Mouse (Mus musculus): ENCODE data around the gene Cmss1. TPM values are rescaled to one million over a fixed set of nuclear protein-coding genes. Genes with fewer than 3 reads are reported as not detected.

The Cmss1 gene
- polyA plus RNA-seq, 1 experiment, result 3.6 TPM

DNA sequence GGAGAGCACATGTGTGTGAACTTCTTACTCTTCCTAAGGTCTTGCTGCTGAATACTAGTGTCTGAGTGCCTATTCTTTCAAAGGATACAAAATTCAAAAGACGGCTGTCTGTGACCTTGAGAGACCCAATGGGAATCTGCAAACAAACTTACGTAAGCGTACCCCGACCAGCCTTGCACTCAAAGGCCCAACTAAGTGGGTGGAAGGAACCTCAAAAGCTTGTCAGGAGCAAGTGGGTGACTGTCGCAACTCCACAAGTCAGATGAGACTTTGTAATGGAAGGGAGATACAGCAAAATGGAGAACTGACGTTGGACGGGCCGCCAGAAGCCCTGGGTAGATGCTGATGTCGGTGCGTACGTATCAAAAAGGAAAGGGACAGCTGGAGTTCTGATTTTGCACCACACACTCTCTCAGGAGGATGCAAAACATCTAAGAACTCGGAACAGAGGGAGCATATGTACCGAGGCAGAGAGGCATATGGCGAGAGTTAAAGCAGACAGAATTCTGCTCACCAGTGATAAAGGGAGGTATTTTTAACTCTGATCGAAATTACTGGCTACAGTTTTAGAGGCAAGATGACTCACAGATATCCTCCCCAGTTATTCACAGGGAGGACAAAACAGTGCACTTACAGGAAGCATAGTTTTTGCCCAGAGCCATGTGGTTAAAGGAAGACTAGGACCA is 217.0 kb downstream of the Cmss1 start:
- no peak for DNase-seq (ENCODE audit: low spot score)

DNA sequence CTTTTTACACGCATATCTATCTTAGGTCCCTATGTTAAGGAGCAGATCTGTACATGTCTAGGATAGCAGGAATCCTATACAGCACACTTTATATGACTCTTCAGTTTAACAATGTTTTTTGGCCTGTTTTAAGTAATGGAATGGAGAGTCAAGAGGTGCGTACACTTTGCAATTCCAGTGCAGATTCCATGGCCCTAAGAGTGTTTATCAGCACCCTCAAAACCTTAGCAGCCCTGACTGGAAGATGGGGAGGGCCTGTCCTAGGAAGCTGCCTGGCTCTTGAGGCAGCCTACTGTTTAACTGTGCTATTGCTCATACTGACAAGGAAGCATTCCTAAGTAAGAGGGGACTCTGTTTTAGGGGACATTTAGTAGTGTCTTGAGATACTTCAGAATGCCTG is 222.4 kb downstream of the Cmss1 start:
- no peak for DNase-seq (ENCODE audit: low spot score)

DNA sequence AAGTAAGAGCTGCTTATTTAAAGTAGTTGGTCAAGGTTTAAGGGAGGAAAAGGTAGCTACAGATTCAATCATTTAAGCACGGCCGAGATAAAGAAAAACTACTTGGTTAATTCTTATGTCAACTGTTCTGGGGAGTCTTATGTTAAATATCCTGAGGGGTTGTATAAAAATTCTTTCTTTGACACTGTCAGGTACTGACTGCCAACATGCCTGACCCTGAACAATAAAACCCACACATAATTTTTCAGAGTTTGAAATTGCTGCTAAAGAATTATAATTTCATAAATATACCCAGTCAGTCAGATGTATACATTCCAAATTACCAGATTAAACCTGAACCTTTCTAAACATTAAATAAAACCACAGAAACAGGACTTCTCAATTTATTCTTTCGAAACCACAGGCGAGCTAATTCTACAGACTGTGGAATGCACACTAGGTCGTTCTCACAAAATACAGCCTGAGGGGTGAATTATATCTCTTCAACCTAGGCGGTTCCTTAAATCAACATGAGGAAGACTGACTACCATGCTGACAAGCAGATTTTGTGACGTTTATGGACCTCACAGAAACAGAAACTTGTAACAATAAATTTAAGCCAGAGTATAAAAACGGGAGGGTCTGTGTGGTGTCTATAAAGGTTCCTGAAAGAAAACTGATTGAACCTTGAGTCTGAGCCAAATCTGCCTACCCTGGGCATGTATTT is 223.2 kb downstream of the Cmss1 start:
- DNase-seq (ENCODE audit: low spot score), result no peak

DNA sequence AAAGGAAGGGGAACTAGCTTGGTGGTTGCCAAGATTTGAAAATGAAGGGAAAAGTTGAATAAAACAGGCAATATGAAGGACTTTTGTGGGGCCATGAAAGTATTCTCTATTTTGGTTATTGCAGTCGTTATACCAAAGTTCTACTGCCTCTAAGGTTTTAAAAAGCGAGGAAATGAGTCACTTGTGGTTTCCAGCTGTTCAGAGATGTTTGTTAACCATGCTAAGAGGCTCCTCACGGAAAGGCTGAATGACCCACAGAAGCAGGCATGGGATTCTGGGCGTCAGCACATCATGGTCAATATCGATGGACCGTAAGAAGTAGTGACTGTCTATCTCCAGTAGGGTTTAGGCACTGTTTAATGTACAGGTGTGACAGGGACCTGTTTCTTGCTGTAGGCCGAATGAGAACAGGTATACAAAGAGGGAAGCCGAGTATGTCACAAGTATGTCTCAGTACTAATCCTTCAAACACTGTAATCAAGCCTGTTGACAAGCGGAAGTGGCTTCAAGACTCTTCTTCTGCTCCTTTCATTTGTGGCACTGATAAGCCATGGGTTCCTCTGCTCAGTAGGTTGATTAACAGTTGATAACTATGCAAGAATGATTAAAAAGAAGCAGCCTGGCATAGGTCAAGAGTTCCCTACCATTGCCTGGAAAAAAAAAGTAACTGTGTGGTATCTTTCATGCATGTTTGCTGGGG is 227.9 kb downstream of the Cmss1 start:
- no peak for DNase-seq (ENCODE audit: low spot score)

DNA sequence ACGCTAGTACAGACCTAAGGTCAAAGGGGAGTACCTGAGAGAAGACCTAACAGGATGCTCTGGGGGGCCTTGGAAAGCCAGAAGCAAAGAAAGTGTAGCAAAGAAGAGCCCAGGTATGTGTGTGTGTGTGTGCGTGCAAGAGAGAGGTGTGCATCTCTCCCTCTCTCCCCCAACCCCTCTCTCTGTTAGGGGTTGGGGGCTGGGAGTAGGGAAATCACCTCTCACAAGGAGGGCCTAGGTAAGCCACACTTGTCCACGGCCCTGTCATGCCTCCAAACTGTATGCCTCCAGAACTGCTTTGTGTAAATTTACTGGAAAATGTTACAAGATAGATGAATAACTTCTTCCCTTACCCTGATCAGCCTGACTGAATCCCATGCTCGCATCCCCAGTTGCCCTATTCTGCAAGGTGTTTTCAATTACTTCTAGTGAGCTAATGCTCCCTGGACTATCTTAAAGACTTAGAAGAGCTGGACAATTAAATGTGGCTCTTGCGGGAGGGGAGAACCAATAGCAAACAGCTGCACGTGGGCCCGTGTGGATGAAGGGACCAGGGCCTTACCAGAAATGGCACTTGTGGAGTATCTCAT is 231.3 kb downstream of the Cmss1 start:
- no peak for DNase-seq (ENCODE audit: low spot score)

DNA sequence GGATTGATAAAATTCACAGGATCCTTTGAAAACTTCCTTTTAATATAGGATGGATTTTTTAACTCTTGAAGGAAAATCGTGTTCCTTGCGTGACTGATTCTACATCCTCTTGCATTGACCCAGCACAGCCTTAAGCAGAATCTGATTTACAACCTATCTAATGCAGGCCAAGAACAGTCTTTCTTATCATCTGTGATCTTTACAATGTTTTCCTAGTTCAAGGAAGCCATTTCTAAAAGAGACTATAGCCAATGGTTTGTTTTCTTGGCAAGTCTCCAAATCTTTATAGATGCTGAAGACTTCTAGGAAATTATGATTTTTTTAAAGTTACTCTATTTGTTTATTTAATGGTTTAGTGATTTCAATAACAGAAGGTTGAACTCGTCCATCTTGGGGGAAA is 234.5 kb downstream of the Cmss1 start:
- DNase-seq (ENCODE audit: low spot score), result no peak

DNA sequence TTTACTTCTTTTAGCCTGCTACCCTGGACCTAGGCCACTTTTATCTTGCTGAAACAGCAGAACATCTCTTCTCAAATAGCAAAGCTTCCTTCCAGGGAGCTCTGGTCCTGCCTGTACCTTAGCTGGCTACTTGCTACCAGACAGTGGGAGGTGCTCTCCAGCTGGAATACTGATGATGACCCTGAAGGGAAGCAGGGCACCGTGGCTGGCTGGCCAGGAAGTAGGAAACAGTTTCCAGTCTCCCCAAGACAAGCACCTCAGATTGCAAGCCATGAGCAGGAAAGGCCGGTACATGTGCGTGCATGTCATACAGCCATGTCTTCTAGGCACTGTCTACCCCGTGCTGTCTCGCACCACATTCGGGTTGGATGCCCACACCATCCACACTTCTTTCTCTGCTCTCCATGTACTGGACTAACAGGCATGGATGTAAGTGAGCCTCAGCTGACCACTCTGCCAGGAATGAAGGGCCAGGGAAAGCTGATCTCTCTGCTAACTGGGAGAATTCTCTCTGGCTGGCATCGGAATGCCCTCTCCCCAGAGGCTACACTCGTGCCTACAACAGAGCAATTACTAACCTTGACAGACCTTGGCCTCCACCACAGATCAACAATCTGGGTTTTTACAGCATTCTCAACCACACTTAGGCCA is 236.7 kb downstream of the Cmss1 start:
- no peak for DNase-seq (ENCODE audit: low spot score)

DNA sequence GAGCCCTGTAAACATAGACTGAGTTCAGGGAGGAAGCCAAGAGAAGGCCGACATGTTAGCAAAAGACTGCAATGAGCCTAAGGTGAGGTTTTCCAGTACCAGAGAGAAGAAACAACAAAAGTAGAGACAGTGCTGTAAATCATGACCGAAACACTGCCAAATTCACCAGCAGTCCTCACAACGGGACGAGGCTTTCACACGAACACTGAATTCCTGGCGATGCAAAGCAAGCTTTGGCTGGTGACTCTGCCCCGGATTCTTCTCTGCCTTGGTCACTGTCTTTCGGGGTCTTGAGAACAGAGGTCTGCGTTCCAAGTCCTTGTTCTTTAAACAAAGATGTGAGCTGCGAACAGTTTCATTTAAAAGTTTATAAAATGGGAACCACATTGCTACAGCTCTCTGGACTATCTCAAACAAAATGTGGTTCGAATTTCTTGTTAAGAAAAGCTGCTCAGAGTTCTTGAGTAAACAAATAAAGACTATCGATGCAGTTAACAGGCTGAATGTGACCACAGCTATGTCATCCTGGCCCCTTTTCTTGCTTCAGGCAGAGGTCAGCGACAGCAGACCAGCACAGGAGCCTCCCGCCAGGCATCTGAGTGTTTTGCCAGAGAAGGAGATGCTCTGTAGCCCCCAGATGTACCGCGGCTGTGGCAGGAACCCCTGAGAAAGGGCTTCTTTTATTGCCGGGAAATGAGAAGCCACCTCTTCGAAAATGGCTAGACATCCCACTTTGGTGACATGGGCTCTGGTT is 239.5 kb downstream of the Cmss1 start:
- no peak for DNase-seq (ENCODE audit: low spot score)

DNA sequence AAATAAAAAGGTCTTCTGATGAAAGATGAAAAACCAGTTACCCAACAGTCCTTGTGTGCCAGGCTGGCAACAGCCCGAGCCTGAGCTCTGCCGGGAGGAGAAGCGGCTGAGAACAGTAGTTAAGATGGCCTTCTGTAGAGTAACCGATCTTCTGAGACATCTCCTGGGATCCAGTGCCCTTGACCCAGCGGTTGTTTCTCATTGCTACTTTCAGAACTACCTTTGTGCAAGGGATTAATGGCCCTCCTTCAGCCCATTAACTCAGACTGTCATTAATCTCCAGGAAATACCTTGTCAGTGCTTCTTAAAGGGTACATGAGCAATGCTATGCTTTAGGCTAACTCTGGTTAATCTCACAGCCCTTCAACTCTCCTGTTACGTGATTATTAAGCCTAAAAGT is 240.5 kb downstream of the Cmss1 start:
- no peak for DNase-seq (ENCODE audit: low spot score)

DNA sequence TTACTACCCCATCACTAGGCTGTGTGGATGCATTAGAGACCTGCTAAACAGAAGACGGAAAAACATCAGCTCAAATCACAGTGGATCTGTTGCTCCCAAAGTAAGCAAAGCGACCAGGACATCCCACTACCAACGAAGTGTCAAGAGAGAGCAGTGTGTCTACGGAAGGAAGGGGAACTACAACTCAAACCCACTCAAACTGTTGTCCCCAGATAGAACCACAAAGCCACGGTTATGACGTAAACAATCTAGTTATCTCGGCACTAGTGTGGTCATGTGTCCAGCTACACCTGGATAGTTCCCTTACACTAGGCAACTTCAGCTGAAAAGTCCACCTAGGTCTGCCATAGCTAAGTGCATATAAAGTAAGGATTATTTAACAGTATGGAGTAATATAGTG is 242.2 kb downstream of the Cmss1 start:
- DNase-seq (ENCODE audit: low spot score), result no peak

DNA sequence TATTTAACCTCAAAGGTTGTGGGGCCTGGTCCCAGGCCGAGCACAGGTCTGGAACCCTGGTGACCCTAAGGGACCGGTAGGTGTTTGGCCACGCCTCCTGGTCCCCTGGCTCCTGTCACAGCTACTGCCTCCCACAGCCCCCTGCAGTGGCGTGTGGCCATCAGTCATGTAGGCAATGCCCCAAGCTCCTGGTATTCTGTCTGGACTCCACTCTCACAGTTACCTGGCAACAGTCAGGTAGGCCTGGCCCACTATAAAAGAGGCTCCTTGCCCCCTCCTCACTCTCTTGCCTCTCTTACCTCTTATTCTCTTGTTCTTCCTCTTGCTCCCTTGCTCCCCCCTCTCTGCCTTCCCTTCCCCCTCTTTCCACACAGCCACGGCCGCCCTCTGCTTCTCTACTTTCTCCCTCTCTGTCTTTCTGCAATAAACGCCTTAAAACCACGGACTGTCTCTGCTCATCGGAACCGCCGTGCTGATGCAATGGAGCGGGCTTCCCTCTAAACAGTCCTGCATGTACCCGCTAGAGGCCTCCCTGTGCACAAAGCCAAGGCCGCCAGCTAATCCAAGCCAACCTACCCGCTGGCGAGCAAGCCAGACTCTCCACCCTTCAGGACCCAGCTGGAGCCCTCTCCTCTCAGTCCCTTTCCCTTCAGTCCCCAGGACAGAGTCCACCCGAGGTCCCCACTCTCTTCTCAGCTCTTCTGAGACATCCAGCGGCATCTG is 243.8 kb downstream of the Cmss1 start:
- DNase-seq (ENCODE audit: low spot score), result no peak

DNA sequence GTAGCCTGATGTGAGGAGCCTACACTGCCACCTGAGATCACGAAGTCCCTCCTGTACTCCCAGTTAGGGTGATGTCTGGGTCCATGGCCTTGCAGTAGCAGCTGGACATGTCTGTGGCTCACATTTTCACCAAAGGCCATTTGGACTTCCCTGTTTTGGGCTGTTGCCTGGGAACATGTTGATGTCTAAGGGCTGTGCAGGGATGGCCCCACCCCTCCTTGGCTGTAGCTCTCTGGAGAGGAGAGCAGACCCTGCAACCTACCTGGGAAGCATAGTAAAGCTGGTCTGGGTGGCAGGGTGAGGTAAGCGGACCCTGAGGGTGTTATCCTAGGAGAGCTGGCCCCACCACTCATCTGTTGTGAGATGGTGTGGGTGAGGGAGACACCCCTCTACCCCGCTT is 245.9 kb downstream of the Cmss1 start:
- no peak for DNase-seq (ENCODE audit: low spot score)

DNA sequence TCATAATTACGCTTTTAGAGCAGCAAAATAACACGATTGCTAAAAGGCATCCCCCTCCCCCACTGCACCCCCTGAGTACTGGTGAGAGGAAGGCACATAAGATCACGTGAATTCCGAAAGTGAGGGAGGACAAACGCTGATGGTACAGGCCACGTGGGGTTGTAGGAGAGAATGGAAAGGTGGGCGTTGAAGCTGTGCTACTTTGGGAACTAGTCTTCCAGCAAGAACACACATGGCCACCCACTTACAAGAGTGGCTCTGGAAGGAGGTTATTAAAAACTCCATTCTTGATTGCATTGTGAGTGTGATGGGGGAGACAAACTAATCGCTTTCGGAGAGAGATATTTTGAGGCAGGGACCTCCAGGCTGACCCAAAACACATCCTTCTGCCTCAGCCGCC is 247.4 kb downstream of the Cmss1 start:
- no peak for DNase-seq (ENCODE audit: low spot score)

DNA sequence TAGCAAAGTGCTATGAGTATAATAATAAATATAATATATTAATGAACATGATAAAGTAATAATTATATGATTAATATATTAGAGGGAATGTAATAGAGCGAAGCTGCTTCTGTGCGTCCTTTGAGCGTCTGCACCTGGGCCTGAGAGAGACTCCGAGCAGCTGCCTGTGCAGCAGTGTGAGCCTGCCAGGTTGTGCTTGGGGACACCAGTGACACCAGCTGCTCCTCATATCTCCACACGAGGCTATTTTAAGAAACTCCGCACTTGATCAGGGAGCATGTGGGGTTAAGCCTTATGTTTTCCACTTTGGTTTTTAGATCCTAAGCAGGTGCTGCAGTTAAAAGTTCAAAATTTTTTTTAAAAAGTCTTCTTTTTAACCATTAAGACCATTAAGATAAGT is 249.7 kb downstream of the Cmss1 start:
- DNase-seq (ENCODE audit: low spot score), result no peak

DNA sequence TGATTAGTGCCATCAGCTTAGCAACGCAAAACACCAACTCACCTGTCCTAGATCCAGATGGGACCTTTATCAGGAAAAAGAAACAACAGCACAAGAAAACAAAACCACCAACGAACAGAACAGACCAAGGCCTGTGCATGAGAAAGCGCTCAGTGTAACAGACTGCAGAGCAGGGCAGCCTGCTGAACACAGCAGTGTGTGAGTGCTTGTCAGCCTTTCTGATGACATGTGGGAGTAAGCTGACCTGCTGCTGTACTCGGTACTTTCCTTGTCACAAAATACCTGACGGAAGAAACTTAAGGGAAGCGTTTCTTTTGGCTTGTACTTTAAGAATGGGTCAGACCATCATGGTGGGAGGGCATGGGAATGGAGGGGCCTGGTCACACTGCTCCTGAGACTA is 250.2 kb downstream of the Cmss1 start:
- DNase-seq (ENCODE audit: low spot score), result no peak

DNA sequence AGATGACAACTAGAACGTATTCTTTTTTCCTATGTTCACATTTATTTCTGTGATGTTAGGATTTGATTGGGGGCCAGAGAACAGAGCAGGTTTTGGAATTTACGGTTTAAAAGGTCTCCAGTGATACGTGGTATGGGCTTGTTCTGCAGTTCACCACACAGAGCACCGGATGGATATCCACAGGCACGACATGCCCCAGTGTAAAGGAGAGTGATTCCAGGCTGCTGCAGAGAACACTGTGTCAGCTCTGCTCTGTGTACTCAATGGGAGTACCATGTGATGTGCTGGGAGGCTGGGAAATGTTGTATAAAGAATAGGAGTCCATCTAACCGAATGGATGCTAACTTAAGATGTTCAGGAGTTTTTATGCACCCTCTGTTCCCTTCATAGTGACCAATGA is 252.7 kb downstream of the Cmss1 start:
- no peak for DNase-seq (ENCODE audit: low spot score)

DNA sequence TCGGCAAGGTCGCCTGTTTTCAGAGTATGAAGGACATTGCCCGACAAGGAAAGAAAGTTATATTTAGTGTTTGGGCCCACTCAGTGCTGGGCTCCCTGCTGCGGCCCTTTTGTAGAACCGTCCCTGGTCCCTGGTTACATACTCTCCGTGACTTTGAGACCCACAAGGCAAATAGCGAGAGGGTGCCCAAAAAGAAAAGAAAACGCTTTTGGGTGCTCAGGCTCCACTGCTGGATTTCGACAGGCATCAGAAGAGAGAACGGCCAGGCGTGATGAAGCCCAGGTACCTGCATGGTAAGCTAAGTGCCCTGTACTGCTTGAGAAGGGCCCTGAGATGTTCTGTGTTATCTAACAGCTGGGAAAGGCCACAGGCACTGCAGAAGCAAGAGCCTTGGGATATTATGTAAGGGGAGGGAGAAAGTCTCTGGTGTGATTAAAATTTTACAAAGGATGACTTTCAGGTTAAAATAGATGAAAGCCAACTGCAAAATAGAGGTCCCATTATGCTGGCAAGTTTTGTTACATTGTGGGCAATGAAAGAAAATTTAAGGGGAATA is 253.4 kb downstream of the Cmss1 start:
- DNase-seq (ENCODE audit: low spot score), result no peak

DNA sequence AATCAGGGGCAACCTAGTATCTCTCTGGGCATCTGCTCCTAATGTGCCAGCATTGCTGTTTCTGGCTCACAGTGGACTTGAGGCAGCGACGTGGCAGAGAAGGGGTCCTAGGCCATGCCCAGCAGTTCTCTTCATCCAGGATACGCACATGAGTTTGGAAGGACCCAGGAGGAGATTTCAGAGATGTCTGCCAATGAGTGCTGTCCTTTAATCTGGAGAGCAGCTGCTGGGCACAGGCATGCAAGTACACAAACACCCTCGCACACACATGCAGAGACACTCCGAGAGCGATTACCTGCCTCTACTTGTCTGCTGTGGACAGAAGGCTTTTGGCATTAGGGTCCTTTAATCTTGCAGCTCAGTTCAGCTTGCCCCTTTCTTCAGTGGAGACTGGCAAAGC is 253.9 kb downstream of the Cmss1 start, which contains the start of gene Filip1l:
Filip1l (plus strand) TSS at position 343 of the 400 bp plus-strand sequence.
- DNase-seq (ENCODE audit: low spot score), result no peak

DNA sequence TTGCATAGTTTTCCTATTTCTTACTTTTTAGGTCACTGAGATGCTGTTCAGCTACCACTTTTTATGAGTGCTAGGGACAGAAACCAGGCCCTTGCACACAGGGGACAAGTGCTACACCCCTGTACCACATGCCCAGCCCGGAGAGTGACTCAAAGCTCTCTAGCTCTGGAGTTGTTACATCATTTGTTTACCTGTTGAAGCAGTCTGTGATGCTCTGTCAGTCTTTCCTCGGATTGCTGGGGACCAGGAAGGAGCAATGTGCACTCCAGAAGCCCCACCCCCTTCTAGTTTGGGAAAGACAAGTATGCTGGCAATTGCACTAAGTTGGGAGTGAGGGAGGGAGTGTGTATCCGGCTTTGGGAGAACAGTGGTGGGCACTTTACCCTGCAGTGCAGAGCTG is 257.0 kb downstream of the Cmss1 start:
- DNase-seq (ENCODE audit: low spot score), result no peak

DNA sequence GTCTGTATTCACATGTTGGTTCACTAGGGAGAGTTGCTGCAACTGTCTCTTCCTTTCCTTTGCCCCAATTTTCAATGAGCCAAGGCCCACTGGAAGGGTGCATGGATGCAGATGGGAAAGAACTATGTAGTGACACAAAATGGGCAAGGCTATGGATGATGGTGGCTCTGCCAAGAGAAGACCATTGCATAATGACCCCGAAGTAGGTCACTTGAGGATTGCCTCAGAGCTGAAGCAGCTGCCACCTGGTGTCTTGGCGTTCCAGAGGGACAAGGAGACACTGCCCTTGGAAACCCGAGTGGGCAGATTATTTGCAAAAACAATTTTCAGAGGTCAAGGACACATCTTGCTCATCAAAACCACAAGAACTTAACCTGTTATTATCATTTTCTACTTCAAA is 257.6 kb downstream of the Cmss1 start:
- DNase-seq (ENCODE audit: low spot score), result no peak

All from urinary bladder, adult 2 months (tissue).